Mouse (Mus musculus): ENCODE data around the gene Etfdh. TPM values are rescaled to one million over a fixed set of nuclear protein-coding genes. Genes with fewer than 3 reads are reported as not detected.

Etfdh gene
- polyA plus RNA-seq, 1 experiment from 2014 or later, result 47.7 TPM

- Histone ChIP-seq H3K4me1 (ENCODE audit: control insufficient read depth, insufficient read depth, low read length) (no peaks in the 10 kb centered on the region; the same call in 1 of the 2 replicates), H3K9me3 (replicated peaks; ENCODE audit: control insufficient read depth, low read length) (no peaks in the 10 kb centered on the region), H3K36me3 (ENCODE audit: control insufficient read depth, insufficient read depth, low read length) (no peaks in the 10 kb centered on the region), H3K27me3 (replicated peaks; ENCODE audit: control insufficient read depth, insufficient read depth, low read length) (no peaks in the 10 kb centered on the region), H3K27ac (ENCODE audit: low read depth, low read length) (no peak overlapping the region), H3K4me2 (ENCODE audit: low read length) (no peak overlapping the region), H3K4me3 (ENCODE audit: low read depth, low read length) (no peak overlapping the region), H3K9ac (ENCODE audit: low read length) (no peak overlapping the region)
- no peak for ATAC-seq
- 78% methylated on average over 10 of the region's 10 CpGs for WGBS
- peak; percentile 19 for DNase-seq (ENCODE audit: low spot score)
Measured at GRCm38 (mm10) chr3:79561784-79562715, 67.2 kb downstream of the Etfdh start.

GRCm38 (mm10) chr3:79560555-79560954 lies 68.7 kb downstream of the Etfdh start:
- no peak for DNase-seq (ENCODE audit: low spot score)
- Histone ChIP-seq H3K4me1 (ENCODE audit: control insufficient read depth, insufficient read depth, low read length) (no peaks in the 10 kb centered on the region; the same call in 1 of the 2 replicates), H3K27ac (ENCODE audit: low read depth, low read length) (no peak overlapping the region), H3K4me3 (ENCODE audit: low read depth, low read length) (no peak overlapping the region), H3K4me2 (ENCODE audit: low read length) (no peak overlapping the region), H3K9ac (ENCODE audit: low read length) (no peak overlapping the region), H3K36me3 (ENCODE audit: control insufficient read depth, insufficient read depth, low read length) (no peaks in the 10 kb centered on the region), H3K9me3 (replicated peaks; ENCODE audit: control insufficient read depth, low read length) (no peaks in the 10 kb centered on the region), H3K27me3 (replicated peaks; ENCODE audit: control insufficient read depth, insufficient read depth, low read length) (no peaks in the 10 kb centered on the region)
- no peak for ATAC-seq
- WGBS, result 96% methylated on average over 6 of the region's 6 CpGs

GRCm38 (mm10) chr3:79559773-79560045 lies 69.6 kb downstream of the Etfdh start:
- H3K4me3 ChIP-seq (ENCODE audit: low read depth, low read length), result no peak overlapping the region
- no peak overlapping the region for H3K27ac ChIP-seq (ENCODE audit: low read depth, low read length)
- H3K27me3 ChIP-seq (replicated peaks; ENCODE audit: control insufficient read depth, insufficient read depth, low read length), result no peaks in the 10 kb centered on the region
- DNase-seq (ENCODE audit: low spot score), result no peak
- no peaks in the 10 kb centered on the region for H3K36me3 ChIP-seq (ENCODE audit: control insufficient read depth, insufficient read depth, low read length)
- no peaks in the 10 kb centered on the region for H3K9me3 ChIP-seq (replicated peaks; ENCODE audit: control insufficient read depth, low read length)
- ATAC-seq, result no peak
- WGBS, result 92% methylated on average over 5 of the region's 5 CpGs
- no peak overlapping the region for H3K9ac ChIP-seq (ENCODE audit: low read length)
- no peaks in the 10 kb centered on the region for H3K4me1 ChIP-seq (ENCODE audit: control insufficient read depth, insufficient read depth, low read length)
- no peak overlapping the region for H3K4me2 ChIP-seq (ENCODE audit: low read length)

- Histone ChIP-seq H3K4me3 (ENCODE audit: low read depth, low read length) (no peak overlapping the region), H3K4me1 (ENCODE audit: control insufficient read depth, insufficient read depth, low read length) (no peaks in the 10 kb centered on the region), H3K9ac (ENCODE audit: low read length) (no peak overlapping the region), H3K27ac (ENCODE audit: low read depth, low read length) (no peak overlapping the region), H3K9me3 (replicated peaks; ENCODE audit: control insufficient read depth, low read length) (no peaks in the 10 kb centered on the region), H3K27me3 (replicated peaks; ENCODE audit: control insufficient read depth, insufficient read depth, low read length) (no peaks in the 10 kb centered on the region), H3K4me2 (ENCODE audit: low read length) (no peak overlapping the region), H3K36me3 (ENCODE audit: control insufficient read depth, insufficient read depth, low read length) (no peaks in the 10 kb centered on the region)
- peak; percentile 28 for DNase-seq (ENCODE audit: low spot score)
- 75% methylated on average over 9 of the region's 9 CpGs for WGBS
- ATAC-seq, result 0 out of 2 replicates have a peak, but pooled peaks have one; percentile 45
Measured at GRCm38 (mm10) chr3:79559021-79559772, 70.1 kb downstream of the Etfdh start.

- no peak overlapping the region for H3K9ac ChIP-seq (ENCODE audit: low read length)
- H3K9me3 ChIP-seq (replicated peaks; ENCODE audit: control insufficient read depth, low read length), result no peaks in the 10 kb centered on the region
- ATAC-seq, result no peak
- no peaks in the 10 kb centered on the region for H3K4me1 ChIP-seq (ENCODE audit: control insufficient read depth, insufficient read depth, low read length)
- DNase-seq (ENCODE audit: low spot score), result no peak
- H3K4me2 ChIP-seq (ENCODE audit: low read length), result no peak overlapping the region
- 88% methylated on average over 6 of the region's 6 CpGs for WGBS
- no peaks in the 10 kb centered on the region for H3K36me3 ChIP-seq (ENCODE audit: control insufficient read depth, insufficient read depth, low read length)
- no peaks in the 10 kb centered on the region for H3K27me3 ChIP-seq (replicated peaks; ENCODE audit: control insufficient read depth, insufficient read depth, low read length)
- no peak overlapping the region for H3K4me3 ChIP-seq (ENCODE audit: low read depth, low read length)
- H3K27ac ChIP-seq (ENCODE audit: low read depth, low read length), result no peak overlapping the region
Measured at GRCm38 (mm10) chr3:79555061-79555460, 74.2 kb downstream of the Etfdh start.

Other genes starting within 250 kb of the Etfdh start
- gene Fnip2, start 61.7 kb downstream of the Etfdh start, polyA plus RNA-seq (2014; fragmentation: Nextera tagmentation; extraction: Ambion mirVana), result 3.0 and 3.6 TPM in 2 replicates
- 163 and 176 TPM in 2 replicates for gene Ppid, start 38.2 kb downstream of the Etfdh start, polyA plus RNA-seq (2014; fragmentation: Nextera tagmentation; extraction: Ambion mirVana)
- gene 4930579G24Rik, start 421 bp downstream of the Etfdh start, polyA plus RNA-seq (2014; fragmentation: Nextera tagmentation; extraction: Ambion mirVana), result 10.4 and 11.0 TPM in 2 replicates
- 0.03 and 0.16 TPM in 2 replicates for gene Rxfp1, start 108.4 kb upstream of the Etfdh start, polyA plus RNA-seq (2014; fragmentation: Nextera tagmentation; extraction: Ambion mirVana)
- gene Tmem144, start 223.3 kb upstream of the Etfdh start, polyA plus RNA-seq (2014; fragmentation: Nextera tagmentation; extraction: Ambion mirVana), result 2.5 and 2.8 TPM in 2 replicates